Mouse (Mus musculus) heart, embryonic 10.5 days (tissue): ENCODE results near the gene Wwox. TPM values are rescaled to one million over a fixed set of nuclear protein-coding genes. Genes with fewer than 3 reads are reported as not detected.
A peak's percentile ranks its signal among the peaks of the same experiment; 100 is the strongest.

Source experiments
- DNase-seq: peaks from one replicate; pipeline ENCODE4 v3.0.0-alpha.2; 2017; ENCODE audit warnings: low spot score
- H3K27ac ChIP-seq: fragments of 300-500 bp; sonication (generic); 2 replicates; pipeline ENCODE4 v1.5.1; 2016; ENCODE audit warnings: mild to moderate bottlenecking
- H3K27me3 ChIP-seq: fragments of 300-500 bp; sonication (generic); 2 replicates; pipeline ENCODE4 v1.6.1; 2016; ENCODE audit warnings: mild to moderate bottlenecking; ENCODE audit not compliant: poor library complexity, insufficient read depth, severe bottlenecking
- H3K36me3 ChIP-seq: fragments of 300-500 bp; sonication (generic); 2 replicates; pipeline ENCODE4 v1.6.1; 2016; ENCODE audit warnings: mild to moderate bottlenecking, moderate library complexity
- H3K4me1 ChIP-seq: fragments of 300-500 bp; sonication (generic); 2 replicates; pipeline ENCODE4 v1.6.1; 2016; ENCODE audit warnings: mild to moderate bottlenecking
- H3K4me3 ChIP-seq: fragments of 300-500 bp; sonication (generic); 2 replicates; pipeline ENCODE4 v1.5.1; 2016; ENCODE audit warnings: mild to moderate bottlenecking, moderate library complexity
- H3K9me3 ChIP-seq: fragments of 300-500 bp; sonication (generic); 2 replicates; pipeline ENCODE4 v1.6.1; 2016; ENCODE audit warnings: mild to moderate bottlenecking, moderate library complexity
- WGBS: fragments of 180-500 bp; shearing (Covaris S2); methylation state at CpG from one replicate; pipeline ENCODE4 v1.1.7; 2016; 5-methylcytosine and 5-hydroxymethylcytosine counted together
- polyA plus RNA-seq: library from polyadenylated mRNA; unstranded; fragments of >200 nt; fragmentation: Nextera tagmentation; extraction: Ambion mirVana; gene quantifications from 2 replicates; pipeline ENCODE4 v1.2.1, GENCODE M21; 2016

Gene Wwox
- polyA plus RNA-seq, 1 experiment from 2014 or later: 9.8 TPM

- H3K4me3 ChIP-seq: no peak overlapping the region
- H3K36me3 ChIP-seq: no peaks in the 10 kb centered on the region
- H3K4me1 ChIP-seq: peaks cover 21% of the 10 kb centered on the region
- no peaks in the 10 kb centered on the region for H3K9me3 ChIP-seq
- 76% methylated on average over 13 of the region's 13 CpGs for WGBS
- no peak for DNase-seq
- no peaks in the 10 kb centered on the region; the same call in 1 of the 2 replicates for H3K27me3 ChIP-seq
- H3K27ac ChIP-seq: no peak overlapping the region
Measured at GRCm38 (mm10) chr8:114985996-114986395, 546.5 kb downstream of the Wwox start.

- no peak overlapping the region for H3K27ac ChIP-seq
- 80% methylated on average over 10 of the region's 10 CpGs for WGBS
- DNase-seq: no peak
- no peaks in the 10 kb centered on the region; the same call in 1 of the 2 replicates for H3K27me3 ChIP-seq
- H3K9me3 ChIP-seq: no peaks in the 10 kb centered on the region
- H3K4me3 ChIP-seq: no peak overlapping the region
- H3K4me1 ChIP-seq: peaks cover 21% of the 10 kb centered on the region
- H3K36me3 ChIP-seq: no peaks in the 10 kb centered on the region
Measured at GRCm38 (mm10) chr8:114986971-114987370, 547.5 kb downstream of the Wwox start.

- no peak for DNase-seq
- 83% methylated on average over 13 of the region's 13 CpGs for WGBS
- no peaks in the 10 kb centered on the region; the same call in 1 of the 2 replicates for H3K27me3 ChIP-seq
- no peaks in the 10 kb centered on the region for H3K4me1 ChIP-seq
- no peaks in the 10 kb centered on the region for H3K36me3 ChIP-seq
- no peaks in the 10 kb centered on the region for H3K9me3 ChIP-seq
- no peak overlapping the region for H3K27ac ChIP-seq
- no peak overlapping the region for H3K4me3 ChIP-seq
Measured at GRCm38 (mm10) chr8:114990865-114991613, 551.6 kb downstream of the Wwox start.

DNA sequence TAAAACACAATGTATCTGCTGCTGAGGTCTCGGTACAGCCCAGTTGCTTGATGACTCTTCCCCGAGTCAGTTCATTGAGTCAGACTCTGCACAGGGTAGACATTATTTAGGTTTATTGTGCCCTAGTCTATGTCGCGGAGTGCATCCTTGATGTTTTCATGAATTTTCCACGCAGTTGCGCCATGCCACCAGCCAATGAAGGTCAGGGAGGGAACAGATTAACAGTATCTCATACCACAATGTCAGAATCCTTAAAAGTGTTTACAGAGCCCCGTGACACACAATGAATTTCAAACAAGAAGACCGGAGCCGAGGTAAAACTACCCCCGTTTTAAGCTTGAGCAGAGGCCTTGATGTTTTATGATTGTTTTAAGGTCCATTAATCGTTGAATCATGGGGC is 561.3 kb downstream of the Wwox start:
- H3K9me3 ChIP-seq: no peaks in the 10 kb centered on the region
- DNase-seq: no peak
- WGBS: 88% methylated on average over 11 of the region's 11 CpGs
- H3K4me3 ChIP-seq: no peak overlapping the region
- H3K4me1 ChIP-seq: no peaks in the 10 kb centered on the region
- H3K36me3 ChIP-seq: no peaks in the 10 kb centered on the region
- H3K27me3 ChIP-seq: no peaks in the 10 kb centered on the region
- no peak overlapping the region for H3K27ac ChIP-seq

- H3K9me3 ChIP-seq: no peaks in the 10 kb centered on the region
- peaks cover 9% of the 10 kb centered on the region for H3K4me1 ChIP-seq
- H3K27ac ChIP-seq: no peak overlapping the region
- WGBS: 80% methylated on average over 3 of the region's 3 CpGs
- no peak overlapping the region for H3K4me3 ChIP-seq
- no peaks in the 10 kb centered on the region for H3K36me3 ChIP-seq
- DNase-seq: no peak
- no peaks in the 10 kb centered on the region for H3K27me3 ChIP-seq
Measured at GRCm38 (mm10) chr8:115005021-115005420, 565.6 kb downstream of the Wwox start.

GRCm38 (mm10) chr8:115006561-115006960 is 567.1 kb downstream of the Wwox start:
- DNase-seq: no peak
- H3K9me3 ChIP-seq: no peaks in the 10 kb centered on the region
- H3K4me1 ChIP-seq: peaks cover 9% of the 10 kb centered on the region

GRCm38 (mm10) chr8:115007280-115007679 is 567.8 kb downstream of the Wwox start:
- no peaks in the 10 kb centered on the region for H3K36me3 ChIP-seq
- no peak overlapping the region for H3K27ac ChIP-seq
- H3K27me3 ChIP-seq: no peaks in the 10 kb centered on the region
- no peaks in the 10 kb centered on the region for H3K9me3 ChIP-seq
- DNase-seq: no peak
- peaks cover 9% of the 10 kb centered on the region for H3K4me1 ChIP-seq
- WGBS: 86% methylated on average over 7 of the region's 7 CpGs
- H3K4me3 ChIP-seq: no peak overlapping the region

More at GRCm38 (mm10) chr8:115006561-115006960, 567.1 kb downstream of the Wwox start:
- Histone ChIP-seq H3K36me3 (no peaks in the 10 kb centered on the region), H3K27ac (no peak overlapping the region; the same call in 1 of the 2 replicates), H3K4me3 (no peak overlapping the region), H3K27me3 (no peaks in the 10 kb centered on the region)
- 70% methylated on average over 8 of the region's 8 CpGs for WGBS

- no peak overlapping the region for H3K27ac ChIP-seq
- no peaks in the 10 kb centered on the region for H3K9me3 ChIP-seq
- peaks cover 12% of the 10 kb centered on the region for H3K4me1 ChIP-seq
- no peaks in the 10 kb centered on the region for H3K27me3 ChIP-seq
- WGBS: 83% methylated on average over 9 of the region's 9 CpGs
- DNase-seq: no peak
- no peak overlapping the region for H3K4me3 ChIP-seq
- H3K36me3 ChIP-seq: no peaks in the 10 kb centered on the region
Measured at GRCm38 (mm10) chr8:115008624-115009620, 569.5 kb downstream of the Wwox start.

DNA sequence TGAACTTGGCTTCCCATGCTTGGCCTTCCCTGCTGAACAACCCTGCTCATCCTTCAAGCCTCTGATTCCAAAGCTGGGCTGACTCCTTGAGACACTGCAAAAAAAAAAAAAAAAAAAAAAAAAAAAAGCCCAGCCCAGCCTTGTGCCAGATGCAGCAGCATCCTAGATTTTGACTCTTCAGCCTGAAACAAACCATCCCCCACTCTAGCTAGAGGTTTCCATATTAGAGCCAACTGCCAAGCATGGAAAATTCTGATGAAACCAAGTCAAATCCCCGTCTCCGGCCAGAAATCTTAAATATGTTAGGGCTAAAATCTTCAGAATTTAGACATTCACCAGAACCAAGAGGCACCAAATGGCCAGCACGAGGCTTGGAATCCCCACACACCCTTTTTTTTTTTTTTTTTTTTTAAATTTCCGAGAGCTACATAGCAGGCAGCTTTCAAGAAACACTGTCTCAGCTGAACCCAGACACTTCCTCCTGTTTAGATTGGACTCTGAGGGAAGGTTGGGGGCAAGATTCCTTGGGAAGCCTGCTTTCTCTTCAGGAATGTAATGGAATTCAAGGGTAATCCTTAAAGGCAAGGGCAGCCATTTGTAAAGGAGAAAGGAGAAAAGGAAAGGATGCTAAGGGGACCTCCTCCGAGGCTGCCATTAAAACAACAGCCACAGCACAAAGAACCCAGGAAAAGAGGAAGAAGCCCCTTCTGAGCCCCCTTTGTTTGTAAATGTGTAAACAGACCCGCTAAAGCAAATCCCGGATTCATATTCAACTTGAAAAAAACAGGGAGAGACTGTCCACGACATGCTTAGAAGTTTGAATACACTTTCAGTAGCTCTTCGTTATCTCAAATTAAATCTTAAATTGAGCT is 570.7 kb downstream of the Wwox start:
- WGBS: 38% methylated on average over 9 of the region's 9 CpGs
- Histone ChIP-seq H3K9me3 (no peaks in the 10 kb centered on the region), H3K4me3 (no peak overlapping the region), H3K27me3 (no peaks in the 10 kb centered on the region), H3K4me1 (peaks cover 12% of the 10 kb centered on the region), H3K36me3 (no peaks in the 10 kb centered on the region), H3K27ac (peak overlapping the region; percentile 59)
- DNase-seq: no peak

DNA sequence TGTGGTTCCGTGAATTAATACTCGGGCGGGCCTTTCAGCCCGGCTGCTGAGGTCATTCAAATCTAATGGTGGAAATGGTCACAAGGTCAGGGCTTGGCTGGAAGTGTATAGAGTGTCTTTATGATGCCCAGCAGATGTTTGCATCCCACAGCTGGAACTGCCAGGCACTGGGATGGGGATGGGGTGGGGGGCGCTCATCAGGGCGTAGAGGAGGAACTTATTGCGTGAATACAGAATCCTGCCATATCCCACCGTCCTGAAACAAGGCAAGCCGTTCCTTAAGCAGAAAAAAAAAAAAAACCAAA is 571.3 kb downstream of the Wwox start:
- Histone ChIP-seq H3K4me3 (no peak overlapping the region), H3K9me3 (no peaks in the 10 kb centered on the region), H3K4me1 (peaks cover 12% of the 10 kb centered on the region), H3K27me3 (no peaks in the 10 kb centered on the region), H3K36me3 (no peaks in the 10 kb centered on the region), H3K27ac (no peak overlapping the region)
- DNase-seq: no peak
- 69% methylated on average over 9 of the region's 9 CpGs for WGBS

- Histone ChIP-seq H3K36me3 (no peaks in the 10 kb centered on the region), H3K4me1 (no peaks in the 10 kb centered on the region), H3K27me3 (no peaks in the 10 kb centered on the region), H3K9me3 (no peaks in the 10 kb centered on the region), H3K27ac (no peak overlapping the region), H3K4me3 (no peak overlapping the region)
- no peak for DNase-seq
- 49% methylated on average over 15 of the region's 15 CpGs for WGBS
Measured at GRCm38 (mm10) chr8:115019661-115020060, 580.2 kb downstream of the Wwox start.

DNA sequence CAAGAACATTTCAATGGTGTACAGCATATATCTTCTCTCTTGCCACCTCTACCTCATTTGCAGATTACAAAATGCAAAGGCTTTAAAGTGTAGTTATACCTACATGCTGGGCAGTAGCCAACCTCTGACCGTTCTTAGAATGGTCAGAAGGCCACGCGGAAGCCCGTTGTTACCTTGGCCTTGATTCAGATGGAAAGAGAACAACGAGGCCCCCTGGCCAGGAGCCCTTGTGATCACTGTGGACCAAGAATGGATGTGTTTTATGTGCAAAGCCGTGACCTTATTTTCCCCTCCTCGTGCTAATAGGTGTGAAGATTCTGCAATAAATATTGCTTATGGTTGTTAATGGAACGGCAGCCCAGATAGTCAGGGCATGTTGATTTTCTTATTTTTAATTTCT is 582.3 kb downstream of the Wwox start:
- Histone ChIP-seq H3K4me3 (no peak overlapping the region), H3K36me3 (no peaks in the 10 kb centered on the region), H3K9me3 (no peaks in the 10 kb centered on the region), H3K27ac (no peak overlapping the region), H3K4me1 (no peaks in the 10 kb centered on the region), H3K27me3 (no peaks in the 10 kb centered on the region)
- DNase-seq: no peak
- 89% methylated on average over 8 of the region's 8 CpGs for WGBS
